Mouse (Mus musculus) ES-CJ7 (cell line): ENCODE results near the gene Gm11116.
"Not testable (repeated sequence)": the region's sequence is repeated elsewhere in the genome, so short reads cannot be mapped to it uniquely, and the experiment has no call there.

ENCODE experiments used
- DNase-seq: peaks from one replicate; pipeline ENCODE4 v3.0.0; 2011; ENCODE audit warnings: low read depth, low spot score

Gene Gm11116

DNA sequence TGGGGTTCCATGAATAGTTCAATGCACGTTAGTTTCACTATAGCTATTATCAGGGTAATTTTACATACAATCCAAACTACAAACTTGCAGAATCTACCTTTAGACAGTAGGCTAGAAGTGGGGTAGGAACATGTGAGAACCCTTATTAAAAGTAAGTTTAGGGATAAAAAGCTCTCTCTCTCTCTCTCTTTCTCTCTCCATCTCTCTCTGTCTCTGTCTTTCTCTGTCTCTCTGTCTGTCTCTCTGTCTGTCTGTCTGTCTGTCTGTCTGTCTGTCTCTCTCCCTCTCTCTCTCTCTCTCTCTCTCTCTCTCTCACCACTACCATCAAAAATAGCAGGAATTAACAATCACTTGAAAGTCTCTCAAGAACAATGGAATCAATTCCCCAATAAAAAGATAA lies at the start of gene Gm11116:
Gene Gm11116, minus strand, starts transcription at position 101 of the 400 bp plus-strand sequence.
- no peak for DNase-seq

DNA sequence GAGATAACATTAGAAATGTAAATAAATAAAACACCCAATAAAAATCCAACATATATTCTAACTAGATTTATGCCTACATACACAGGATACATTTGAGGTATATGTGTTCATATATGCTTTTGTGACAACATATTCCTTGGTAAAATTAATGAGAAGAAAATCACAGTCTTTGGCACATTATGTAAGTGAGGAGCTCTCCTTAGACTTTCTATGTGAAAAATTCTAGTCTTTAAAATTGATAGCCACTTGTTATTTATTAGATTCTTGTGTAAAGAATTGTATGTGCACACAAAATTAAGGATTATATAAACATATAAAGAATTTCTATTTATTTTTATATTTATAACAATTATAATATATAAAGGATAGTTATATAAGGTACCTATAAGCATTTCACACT lies 42.7 kb upstream of the Gm11116 start, which contains the start of gene Gm11115:
Gene Gm11115, minus strand, starts transcription at position 101 of the 400 bp plus-strand sequence.
- no peak for DNase-seq

DNA sequence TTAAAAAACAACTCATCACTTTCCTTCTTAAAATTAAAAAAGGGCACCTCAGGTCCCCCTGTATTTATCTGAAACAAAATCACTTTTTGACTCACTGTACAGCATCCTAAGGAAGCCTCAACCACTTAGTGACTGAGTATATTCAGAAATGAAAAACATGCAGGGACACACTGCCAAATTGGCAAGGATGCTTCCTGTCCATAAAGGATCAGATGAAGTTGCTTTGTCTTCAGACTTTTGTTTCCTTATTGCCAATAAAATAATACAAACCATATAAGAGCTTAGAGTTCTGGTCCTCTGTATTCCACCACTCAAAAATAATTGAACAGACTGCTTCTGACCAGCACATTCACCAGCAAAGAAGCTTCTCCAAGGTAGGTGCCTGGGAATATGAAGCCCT lies 25.1 kb downstream of the Gm11116 start, which contains the start of gene Smr2:
Gene Smr2, plus strand, starts transcription at position 301 of the 400 bp plus-strand sequence.
- DNase-seq = not testable (repeated sequence)
